Mouse (Mus musculus) layer of hippocampus, postnatal 14 days (tissue): ENCODE data around the gene Plekho1. TPM values are rescaled to one million over a fixed set of nuclear protein-coding genes. Genes with fewer than 3 reads are reported as not detected.
A peak's percentile ranks its signal among the peaks of the same experiment; 100 is the strongest.
"Not testable (repeated sequence)": the region's sequence is repeated elsewhere in the genome, so short reads cannot be mapped to it uniquely, and the experiment has no call there.

Experiments
- DNase-seq, 2 experiments: peaks; one replicate each; pipeline ENCODE4 v3.0.0; 2021 to 2022; ENCODE audit warnings: low spot score in 2 of 2, mixed read lengths in 1 of 2
- total RNA-seq, 2 experiments: library from RNA; stranded (reverse); gene quantifications; 2 replicates each; pipeline ENCODE4 v1.2.3; 2021

The Plekho1 gene
- total RNA-seq, 2 experiments from 2014 or later = 43.7 to 44.5 TPM

DNA sequence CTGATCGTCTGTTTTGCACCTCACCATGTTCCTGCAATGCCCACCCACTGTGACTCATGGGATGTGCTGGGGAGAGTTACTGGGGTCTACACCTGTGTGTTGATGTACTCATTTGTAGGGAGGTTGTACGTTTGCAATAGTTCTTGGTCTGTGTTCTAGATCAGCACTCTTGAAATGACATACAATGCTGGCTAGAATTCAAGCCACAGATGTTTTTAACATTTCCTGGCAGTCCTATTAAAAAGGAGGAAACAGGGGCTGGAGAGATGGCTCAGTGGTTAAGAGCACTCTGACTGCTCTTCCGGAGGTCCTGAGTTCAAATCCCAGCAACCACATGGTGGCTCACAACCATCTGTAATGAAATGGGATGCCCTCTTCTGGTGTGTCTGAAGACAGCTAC, 42.3 kb downstream of the Plekho1 start:
- DNase-seq = no peak

- no peak for DNase-seq
These were observed 42.8 kb downstream of the Plekho1 start for GRCm38 (mm10) chr3:95953023-95953422.

DNA sequence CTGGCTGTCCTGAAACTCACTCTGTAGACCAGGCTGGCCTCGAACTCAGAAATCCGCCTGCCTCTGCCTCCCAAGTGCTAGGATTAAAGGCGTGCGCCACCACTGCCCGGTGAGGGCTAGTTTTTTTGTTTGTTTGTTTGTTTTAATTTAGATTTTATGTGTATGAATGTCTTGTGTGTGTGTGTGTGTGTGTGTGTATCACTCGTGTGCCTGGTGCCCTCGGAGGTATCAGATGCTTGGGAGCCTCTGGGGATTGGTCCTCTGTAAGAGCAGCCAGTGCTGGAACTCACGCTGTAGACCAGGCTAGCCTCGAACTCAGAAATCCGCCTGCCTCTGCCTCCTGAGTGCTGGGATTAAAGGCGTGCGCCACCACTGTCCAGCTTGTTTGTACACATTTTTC, 44.2 kb downstream of the Plekho1 start:
- not testable (repeated sequence) for DNase-seq

GRCm38 (mm10) chr3:95950763-95951551, 44.8 kb downstream of the Plekho1 start:
- peak; percentile 92 to 98 for DNase-seq

DNA sequence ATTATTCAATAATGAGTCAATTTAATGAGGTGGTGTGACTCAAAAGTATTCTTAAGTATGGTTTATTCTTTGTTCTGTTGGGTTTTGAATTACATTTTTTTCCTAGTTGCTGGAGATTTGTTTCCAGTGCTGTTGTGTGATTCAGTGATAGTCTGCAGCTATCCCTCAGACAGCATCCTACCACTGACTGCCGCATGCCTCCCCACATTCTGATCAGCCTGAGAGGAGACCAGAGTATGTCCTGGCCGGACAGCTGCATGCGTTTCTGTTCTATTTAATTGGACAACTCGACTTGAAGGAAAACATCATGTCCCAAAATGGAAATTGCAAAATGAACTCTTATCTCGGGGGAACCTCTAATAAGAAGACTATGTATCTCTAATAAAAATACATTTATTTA, 47.5 kb downstream of the Plekho1 start:
- no peak for DNase-seq

- DNase-seq = no peak
These were observed 50.0 kb downstream of the Plekho1 start for GRCm38 (mm10) chr3:95945731-95946240.

DNA sequence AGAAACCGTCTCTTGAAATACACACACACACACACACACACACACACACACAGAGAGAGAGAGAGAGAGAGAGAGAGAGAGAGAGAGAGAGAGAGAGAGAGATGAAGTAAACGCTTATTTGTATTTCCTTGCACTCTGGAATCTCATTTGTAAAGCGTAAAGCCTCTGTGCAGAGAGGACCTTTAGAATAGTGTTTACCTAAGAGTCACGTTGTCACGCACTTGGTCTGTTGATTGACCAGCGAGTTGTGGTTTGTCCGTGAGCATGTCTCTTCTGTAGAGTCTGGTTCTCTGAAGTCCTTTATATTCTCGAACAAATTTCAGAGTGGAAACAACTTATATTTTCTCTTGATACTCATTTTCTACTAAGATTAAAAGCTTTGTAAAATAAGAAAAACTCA, 51.1 kb downstream of the Plekho1 start:
- DNase-seq = no peak

DNA sequence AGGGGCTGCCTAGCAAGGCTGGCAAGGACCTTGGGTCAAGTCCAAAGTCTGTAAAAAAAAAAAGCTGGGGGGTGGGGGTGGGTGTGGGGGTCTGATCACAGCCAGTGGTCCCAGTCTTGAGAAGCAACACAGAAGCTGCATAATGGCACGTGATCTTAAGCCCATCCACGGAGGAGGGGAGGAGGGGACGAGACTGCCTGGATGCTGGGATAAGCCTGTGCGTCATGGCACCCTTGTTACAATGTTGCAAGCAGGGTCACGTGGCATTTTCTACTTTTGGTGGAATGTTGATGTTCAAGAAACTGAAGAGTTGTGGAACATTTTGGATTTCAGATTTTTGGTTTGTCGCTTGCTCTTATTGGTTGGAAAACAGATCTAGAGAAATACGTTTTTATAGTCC, 52.6 kb downstream of the Plekho1 start:
- no peak for DNase-seq

DNA sequence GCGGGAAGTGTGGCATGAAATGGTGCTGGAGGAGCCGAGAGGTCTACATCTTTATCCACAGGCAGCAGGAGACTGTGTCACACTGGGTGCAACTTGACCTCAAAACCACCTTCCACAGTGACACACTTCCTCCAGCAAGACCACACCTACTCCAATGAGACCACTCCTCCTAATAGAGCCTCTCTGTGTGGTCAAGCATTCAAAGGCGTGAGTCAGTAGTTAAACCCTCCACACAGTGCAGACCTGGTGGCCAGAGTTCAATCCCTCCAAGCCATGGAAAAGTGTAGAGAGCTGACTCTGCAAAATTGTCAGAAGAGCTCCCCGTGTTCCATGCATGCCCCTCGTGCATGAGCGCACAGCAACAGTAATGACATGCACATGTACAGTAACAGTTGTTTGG, 53.1 kb downstream of the Plekho1 start:
- no peak for DNase-seq

GRCm38 (mm10) chr3:95938835-95939234, 57.0 kb downstream of the Plekho1 start:
- DNase-seq = no peak

Other genes with a start within 250 kb of the Plekho1 start
- gene Tars2, start 235.8 kb downstream of the Plekho1 start, total RNA-seq = 10 to 100 TPM; 39.9 to 40.0 TPM
- 10 to 100 TPM; 60.4 to 63.5 TPM for gene Rprd2, start 177.1 kb downstream of the Plekho1 start, total RNA-seq
- 10 to 100 TPM; 28.8 to 30.7 TPM for gene Prpf3, start 140.1 kb downstream of the Plekho1 start, total RNA-seq
- gene Mrps21, start 124.5 kb downstream of the Plekho1 start, total RNA-seq = 100 to 1,000 TPM; 134 to 162 TPM
- 10 to 100 TPM; 10.1 to 10.9 TPM for gene Ciart, start 113.8 kb downstream of the Plekho1 start, total RNA-seq
- 1 to 10 TPM; 6.4 to 9.6 TPM for gene BC028528, start 104.0 kb downstream of the Plekho1 start, total RNA-seq
- gene Aph1a, start 102.0 kb downstream of the Plekho1 start, total RNA-seq = 10 to 100 TPM; 76.1 to 83.5 TPM
- gene Car14, start 91.3 kb downstream of the Plekho1 start, total RNA-seq = 10 to 100 TPM in 1 of 2 experiments, 1 to 10 TPM in 1; 6.8 to 11.9 TPM
- gene Anp32e, start 66.8 kb downstream of the Plekho1 start, total RNA-seq = 100 to 1,000 TPM; 101 TPM
- 10 to 100 TPM; 41.1 to 47.8 TPM for gene Vps45, start 62.5 kb upstream of the Plekho1 start, total RNA-seq
- 10 to 100 TPM; 27.4 to 31.0 TPM for gene Otud7b, start 108.5 kb upstream of the Plekho1 start, total RNA-seq
- 1 to 10 TPM; 5.8 to 7.8 TPM for gene Mtmr11, start 166.0 kb upstream of the Plekho1 start, total RNA-seq
- gene Sf3b4, start 176.3 kb upstream of the Plekho1 start, total RNA-seq = 10 to 100 TPM; 48.6 to 52.4 TPM
- 100 to 1,000 TPM; 360 to 375 TPM for gene Sv2a, start 185.2 kb upstream of the Plekho1 start, total RNA-seq
- gene Bola1, start 223.7 kb upstream of the Plekho1 start, total RNA-seq = 10 to 100 TPM; 16.1 to 21.2 TPM
- gene Hist2h2ab, start 223.9 kb upstream of the Plekho1 start, total RNA-seq = 10 to 100 TPM in 1 of 2 experiments, 1 to 10 TPM in 1; 9.4 to 10.4 TPM
- 10 to 100 TPM; 28.2 to 31.3 TPM for gene Hist2h2ac, start 224.9 kb upstream of the Plekho1 start, total RNA-seq
- gene Hist2h2be, start 225.1 kb upstream of the Plekho1 start, total RNA-seq = 1 to 10 TPM; 4.0 to 4.8 TPM
- gene Hist2h3c2, start 243.1 kb upstream of the Plekho1 start, total RNA-seq = 10 to 100 TPM; 11.3 to 14.7 TPM
- gene Hist2h2aa2, start 244.3 kb upstream of the Plekho1 start, total RNA-seq = 100 to 1,000 TPM; 248 to 267 TPM
- 1 to 10 TPM; 6.7 to 8.0 TPM for gene Hist2h2aa1, start 249.5 kb upstream of the Plekho1 start, total RNA-seq